Mouse (Mus musculus): Measurements from ENCODE around the gene Ptma.
A peak's percentile ranks its signal among the peaks of the same experiment; 100 is the strongest.
"Not testable (repeated sequence)": the region's sequence is repeated elsewhere in the genome, so short reads cannot be mapped to it uniquely, and the experiment has no call there.

Ptma gene

DNA sequence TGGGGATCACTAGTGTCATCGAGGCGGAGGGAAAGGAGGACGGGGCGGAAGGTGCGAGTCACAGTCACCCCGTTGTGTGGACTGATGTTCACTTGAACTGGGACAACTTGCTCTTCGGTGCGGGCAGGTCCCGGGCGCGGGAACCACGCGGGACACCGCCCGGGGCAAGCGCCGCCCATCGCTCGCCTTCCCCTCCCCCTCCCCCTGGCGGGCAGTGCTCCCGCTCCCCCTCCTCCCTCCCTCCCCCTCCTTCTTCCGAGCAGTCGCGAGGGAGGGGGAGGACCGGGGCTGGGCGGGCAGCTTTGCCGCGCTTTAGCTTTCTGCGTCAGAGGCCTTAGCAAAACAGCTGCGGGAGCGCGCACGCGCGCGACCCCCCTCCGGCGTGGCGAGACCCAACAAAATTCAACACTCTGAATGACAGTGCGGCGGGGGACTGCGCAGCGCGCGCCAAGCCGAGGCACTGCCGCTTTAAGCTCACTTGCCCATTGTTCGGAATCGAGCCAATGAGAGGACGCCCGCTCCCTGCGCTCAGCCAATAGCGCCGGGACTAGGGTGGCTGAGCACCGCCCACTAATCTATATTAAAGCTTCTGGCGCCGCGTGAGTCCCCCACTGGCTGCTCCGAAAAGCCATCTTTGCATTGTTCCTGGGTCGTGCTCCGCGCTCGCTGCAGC, at the start of gene Ptma:
TSS of gene Ptma (plus strand) at position 611 of the 673 bp plus-strand sequence.
- DNase-seq (ENCODE audit: low spot score in 2 of 2): peak; percentile 98 to 100

GRCm38 (mm10) chr1:86477738-86478285, 48.7 kb upstream of the Ptma start:
- no peak for DNase-seq (ENCODE audit: low spot score in 2 of 2)

- DNase-seq (ENCODE audit: low spot score in 2 of 2): no peak
Observed at GRCm38 (mm10) chr1:86479099-86479825, 47.3 kb upstream of the Ptma start.

DNA sequence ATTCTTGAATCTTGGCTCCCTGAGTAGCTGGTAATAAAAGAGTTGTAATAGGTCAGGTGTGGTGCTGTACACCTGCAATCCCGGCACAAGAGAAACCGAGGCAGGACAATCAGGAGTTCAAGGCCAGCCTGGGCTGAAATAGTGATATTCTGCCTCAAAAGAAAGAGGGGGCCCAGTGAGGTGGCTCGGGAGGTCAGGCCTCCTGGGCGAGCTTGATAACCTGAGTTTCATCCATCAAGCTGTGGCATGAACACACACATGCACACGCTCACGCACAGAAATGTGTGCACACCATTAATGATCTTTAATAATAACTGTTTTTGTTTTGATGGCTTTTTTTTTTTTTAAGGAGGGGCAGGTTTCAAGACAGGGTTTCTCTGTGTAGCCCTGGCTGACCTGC, 46.2 kb upstream of the Ptma start:
- DNase-seq (ENCODE audit: low spot score in 2 of 2): no peak

- no peak for DNase-seq (ENCODE audit: low spot score in 2 of 2)
Observed at GRCm38 (mm10) chr1:86480735-86481447, 45.6 kb upstream of the Ptma start.

- DNase-seq (ENCODE audit: low spot score in 2 of 2): no peak
Observed at GRCm38 (mm10) chr1:86481468-86481867, 45.1 kb upstream of the Ptma start.

GRCm38 (mm10) chr1:86482288-86482687, 44.2 kb upstream of the Ptma start:
- no peak for DNase-seq (ENCODE audit: low spot score in 2 of 2)

- no peak for DNase-seq (ENCODE audit: low spot score in 2 of 2)
Observed at GRCm38 (mm10) chr1:86482761-86483160, 43.8 kb upstream of the Ptma start.

DNA sequence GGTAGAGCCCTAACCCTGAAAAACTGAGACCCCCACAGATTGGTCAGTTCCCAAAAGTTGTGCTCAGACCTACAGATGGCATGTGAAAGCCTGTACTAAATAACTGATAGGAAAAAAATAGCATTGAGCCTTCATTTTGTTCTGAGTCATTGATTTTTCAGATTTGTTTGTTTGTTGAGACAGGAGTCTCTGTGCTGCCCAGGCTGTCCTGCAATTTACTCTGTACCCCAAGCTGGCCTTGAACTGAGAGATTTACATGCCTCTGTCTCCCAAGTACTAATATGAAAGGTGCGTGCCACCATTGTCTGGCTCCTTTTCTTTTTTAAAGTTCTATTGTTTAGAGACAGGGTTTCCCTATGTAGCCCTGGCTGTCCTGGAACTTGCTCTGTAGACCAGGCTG, 41.2 kb upstream of the Ptma start:
- no peak for DNase-seq (ENCODE audit: low spot score in 2 of 2)

DNA sequence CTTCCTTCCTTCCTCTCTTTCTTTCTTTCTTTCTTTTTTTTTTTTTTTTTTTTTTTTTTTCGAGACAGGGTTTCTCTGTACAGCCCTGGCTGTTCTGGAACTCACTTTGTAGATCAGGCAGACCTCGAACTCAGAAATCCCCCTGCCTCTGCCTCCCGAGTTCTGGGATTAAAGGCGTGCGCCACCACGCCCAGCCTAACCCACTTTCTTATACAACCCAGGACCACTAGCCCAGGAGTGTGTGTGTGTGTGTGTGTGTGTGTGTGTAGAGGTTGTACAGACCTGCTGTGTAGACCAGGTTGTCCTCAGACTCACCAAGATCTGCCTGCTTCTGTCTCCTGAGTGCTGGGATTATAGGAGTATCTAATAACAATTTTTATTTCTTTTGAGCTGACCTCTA, 40.7 kb upstream of the Ptma start:
- DNase-seq (ENCODE audit: low spot score in 2 of 2): not testable (repeated sequence)

GRCm38 (mm10) chr1:86486703-86487294, 39.7 kb upstream of the Ptma start:
- no peak for DNase-seq (ENCODE audit: low spot score in 2 of 2)

- DNase-seq (ENCODE audit: low spot score in 2 of 2): peak; percentile 99 to 100
Observed at GRCm38 (mm10) chr1:86487295-86487907, 39.1 kb upstream of the Ptma start.

DNA sequence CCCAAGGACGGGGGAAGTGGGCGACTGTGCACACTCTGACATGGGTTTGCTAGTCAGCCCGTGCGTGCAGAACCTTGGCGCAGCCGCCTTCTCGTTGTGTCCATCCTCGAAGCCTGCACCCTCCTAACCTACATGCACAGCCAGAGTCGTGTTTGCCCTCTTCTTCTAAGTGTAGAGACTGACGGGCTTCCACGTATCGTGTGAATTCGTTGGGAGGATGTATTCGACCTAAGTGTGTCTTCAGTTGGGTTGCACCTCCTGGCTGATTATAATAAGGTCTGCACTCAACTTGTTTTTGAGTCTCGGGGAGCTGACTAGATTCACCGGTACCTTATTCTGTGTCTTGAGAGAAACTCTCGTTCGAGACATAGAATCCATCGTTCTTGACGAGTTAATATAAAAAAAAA, 38.6 kb upstream of the Ptma start:
- DNase-seq (ENCODE audit: low spot score in 2 of 2): no peak

DNA sequence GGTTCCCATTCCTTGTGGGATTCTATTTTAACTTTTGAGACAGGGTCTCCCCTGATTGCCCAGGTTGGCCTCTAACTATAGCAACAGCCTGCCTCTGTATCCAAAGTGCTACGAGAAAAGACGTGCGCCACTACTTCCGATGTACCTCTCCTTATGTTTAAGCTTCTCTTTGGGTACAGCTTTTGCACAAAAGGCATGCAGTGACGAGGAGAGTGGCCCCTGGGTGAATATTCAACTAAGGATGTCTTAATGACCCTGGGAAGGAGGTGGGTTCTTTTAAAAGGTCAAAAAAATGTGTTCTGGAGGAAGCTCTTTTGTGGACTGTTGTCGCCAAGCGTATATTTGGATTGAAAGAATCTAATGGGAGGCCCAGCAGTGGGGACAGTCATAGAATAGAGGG, 38.2 kb upstream of the Ptma start:
- DNase-seq (ENCODE audit: low spot score in 2 of 2): no peak

DNA sequence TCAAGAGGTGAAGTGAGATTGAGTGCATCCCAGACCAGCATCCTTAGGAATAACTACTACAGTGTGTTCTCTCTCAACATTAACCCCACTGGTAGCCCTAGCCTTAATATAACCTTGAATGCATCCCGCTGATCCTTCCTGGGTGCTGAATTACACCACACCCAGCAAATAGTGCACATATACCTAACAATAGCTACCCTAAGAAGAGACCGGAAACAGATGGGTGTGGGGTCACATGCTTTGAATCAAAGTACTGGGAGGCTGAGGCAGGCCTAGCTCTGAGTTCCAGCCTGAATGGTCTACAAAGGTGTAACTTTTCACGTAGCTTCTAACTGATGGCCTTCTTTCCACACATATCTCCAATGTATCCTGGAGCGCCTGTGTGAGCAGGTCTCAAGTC, 37.8 kb upstream of the Ptma start:
- DNase-seq (ENCODE audit: low spot score in 2 of 2): no peak

DNA sequence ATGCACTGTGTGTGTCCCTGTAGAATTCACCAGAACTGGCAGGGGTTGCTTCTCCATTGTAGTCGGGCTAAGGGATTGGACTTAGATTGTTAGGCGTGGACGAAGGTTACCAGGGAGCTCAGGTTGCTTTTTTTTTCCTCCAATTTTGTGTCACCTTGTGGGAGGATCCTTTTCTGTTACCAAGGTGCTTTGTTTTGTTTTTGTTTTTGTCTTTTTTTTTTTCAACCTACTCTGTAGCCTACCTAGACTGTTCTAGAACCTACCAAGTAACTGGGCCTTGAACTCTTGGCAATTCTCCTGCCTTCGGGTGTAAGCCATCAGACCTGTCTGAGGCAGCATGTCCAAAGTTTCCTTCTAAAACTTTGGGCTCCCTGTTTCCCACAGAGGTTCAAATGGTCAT, 36.6 kb upstream of the Ptma start:
- DNase-seq (ENCODE audit: low spot score in 2 of 2): no peak

- DNase-seq (ENCODE audit: low spot score in 2 of 2): no peak
Observed at GRCm38 (mm10) chr1:86490697-86491096, 35.8 kb upstream of the Ptma start.

DNA sequence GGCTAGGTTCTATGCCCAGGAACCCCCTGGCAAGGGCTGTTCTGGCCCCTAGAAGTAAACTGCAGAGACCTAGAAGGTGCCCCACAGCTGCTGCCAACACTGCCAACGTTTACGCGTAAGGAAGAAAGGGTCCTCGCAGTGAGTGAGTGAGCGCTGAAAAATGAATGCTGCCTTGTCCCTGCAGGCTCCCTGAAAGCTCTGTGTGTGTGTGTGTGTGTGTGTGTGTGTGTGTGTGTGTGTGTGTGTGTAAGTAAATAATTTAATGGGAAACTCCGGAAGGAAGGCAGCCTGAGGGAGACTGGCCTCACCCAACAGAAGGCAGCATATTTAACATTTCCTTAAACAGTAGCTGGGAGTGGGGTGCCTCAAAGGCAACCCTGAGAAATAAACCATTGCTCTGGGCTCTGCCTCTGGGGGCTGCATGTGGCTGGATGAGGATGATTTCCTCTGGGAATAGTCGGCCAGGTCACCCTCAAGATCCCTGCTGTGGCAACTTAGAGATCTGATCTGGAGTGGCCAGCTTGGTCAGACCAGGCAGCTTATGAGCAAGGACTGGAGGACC, 34.9 kb upstream of the Ptma start:
- DNase-seq (ENCODE audit: low spot score in 2 of 2): no peak

GRCm38 (mm10) chr1:86492095-86493070, 34.1 kb upstream of the Ptma start:
- peak in 1 of 2 experiments; percentile 52 for DNase-seq (ENCODE audit: low spot score in 2 of 2)

DNA sequence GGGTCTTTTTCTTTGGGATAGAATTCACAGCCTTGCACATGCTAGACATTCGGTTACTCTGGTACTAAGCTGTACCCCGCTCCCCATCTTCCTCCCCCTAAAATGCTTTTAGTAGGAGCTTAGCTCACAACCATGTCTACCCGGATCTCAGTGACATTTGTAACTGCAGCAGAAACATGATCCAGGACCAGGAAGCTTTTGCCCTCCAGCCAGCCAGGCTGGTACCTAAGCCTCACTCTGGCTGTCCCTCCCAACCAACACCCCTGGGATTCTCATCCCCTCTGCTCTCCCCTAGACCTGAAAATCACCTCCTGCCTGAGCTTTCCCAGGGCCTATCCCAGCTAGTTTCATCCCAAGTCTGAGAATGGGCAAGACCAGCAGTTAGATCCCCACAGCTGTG, 32.7 kb upstream of the Ptma start:
- DNase-seq (ENCODE audit: low spot score in 2 of 2): no peak

All from urinary bladder, postnatal 4 days (tissue).